Mouse (Mus musculus) bone marrow macrophage, adult 2 months (primary cell): Measurements from ENCODE around the gene Zfc3h1.

Source experiments
- CTCF ChIP-seq: IDR thresholded peaks from 2 replicates; pipeline ENCODE4 v1.5.1; 2012; ENCODE audit warnings: low read depth, mild to moderate bottlenecking, low read length, moderate library complexity
- POLR2A ChIP-seq: IDR thresholded peaks from 2 replicates; pipeline ENCODE4 v1.6.1; 2012; ENCODE audit warnings: mild to moderate bottlenecking, low read depth, low read length, borderline replicate concordance

DNA sequence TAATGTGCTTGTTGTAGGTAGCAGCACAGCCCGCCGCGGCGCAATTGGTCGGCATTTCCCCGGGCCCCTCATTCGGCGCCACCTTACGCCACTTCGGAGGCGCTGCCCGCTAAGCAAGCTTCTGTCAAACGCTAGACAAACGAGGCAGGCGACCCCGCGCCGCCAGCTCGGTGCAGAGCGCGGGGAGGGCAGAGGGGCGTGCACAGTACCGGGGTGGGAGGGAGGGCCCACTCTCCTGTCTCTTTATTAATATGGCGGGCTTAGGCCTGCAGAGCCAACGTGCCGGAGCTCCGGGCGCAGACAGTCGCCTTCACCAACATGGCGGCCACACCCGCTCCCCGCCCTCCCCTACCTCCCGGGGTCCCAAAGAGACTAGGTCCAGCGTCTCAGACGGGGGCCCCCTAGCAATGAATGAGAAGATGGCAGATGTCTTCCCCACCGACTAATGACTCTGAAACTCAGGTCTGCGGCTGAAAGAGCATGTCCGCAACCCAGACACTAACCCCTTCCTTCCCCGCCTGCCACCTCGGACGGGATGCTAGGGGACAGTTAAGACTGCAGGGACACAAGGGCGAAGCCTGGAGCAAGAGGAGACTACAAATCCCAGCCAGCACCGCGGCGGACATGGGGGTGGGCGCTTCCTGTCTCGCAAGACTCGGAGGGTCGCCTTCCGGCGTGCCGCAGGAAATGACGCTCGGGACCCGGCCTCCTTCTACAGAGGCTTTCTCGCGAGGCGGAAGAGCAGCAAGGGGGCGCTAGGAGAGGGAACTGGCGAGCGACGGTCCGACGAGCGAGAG lies at the start of gene Zfc3h1, which contains the start of gene Thap2:
- no peak for TF ChIP-seq CTCF
- TF ChIP-seq POLR2A: no peak; the same call in 1 of the 2 replicates
